Mouse (Mus musculus) small intestine, adult 10 weeks (tissue): ENCODE measurements around the gene Tm2d1. TPM values are rescaled to one million over a fixed set of nuclear protein-coding genes. Genes with fewer than 3 reads are reported as not detected.

Experiments
- polyA plus RNA-seq: library from polyadenylated mRNA; stranded (reverse); fragments of 350-450 nt; fragmentation: Illumina TruSeq; extraction: RNeasy Lipid Tissue Mini Kit (QIAGEN cat#74804); gene quantifications from one replicate; pipeline ENCODE4 v1.2.3, GENCODE M21; 2014; ENCODE audit warnings: low replicate concordance

Tm2d1 gene
- 128 TPM for polyA plus RNA-seq

GRCm38 (mm10) chr4:98382716-98383424 lies at the start of gene Tm2d1:
TSS of gene Tm2d1 (minus strand) at chr4:98383306.

GRCm38 (mm10) chr4:98395690-98396437 lies 12.8 kb upstream of the Tm2d1 start, which contains the start of gene Patj:
TSS of gene Patj (plus strand) at chr4:98395785.

Other genes with a start within 250 kb of the Tm2d1 start
- 44.8 TPM for gene Patj, start 12.5 kb upstream of the Tm2d1 start, polyA plus RNA-seq